Mouse (Mus musculus) urinary bladder, postnatal 36 days (tissue): Measurements from ENCODE around the gene Smco3.
A peak's percentile ranks its signal among the peaks of the same experiment; 100 is the strongest.
"Not testable (repeated sequence)": the region's sequence is repeated elsewhere in the genome, so short reads cannot be mapped to it uniquely, and the experiment has no call there.

Source experiments
- DNase-seq, 2 experiments: peaks; one replicate each; pipeline ENCODE4 v3.0.0; 2022; ENCODE audit warnings: low spot score in 2 of 2, mixed read lengths in 1 of 2

Gene Smco3

DNA sequence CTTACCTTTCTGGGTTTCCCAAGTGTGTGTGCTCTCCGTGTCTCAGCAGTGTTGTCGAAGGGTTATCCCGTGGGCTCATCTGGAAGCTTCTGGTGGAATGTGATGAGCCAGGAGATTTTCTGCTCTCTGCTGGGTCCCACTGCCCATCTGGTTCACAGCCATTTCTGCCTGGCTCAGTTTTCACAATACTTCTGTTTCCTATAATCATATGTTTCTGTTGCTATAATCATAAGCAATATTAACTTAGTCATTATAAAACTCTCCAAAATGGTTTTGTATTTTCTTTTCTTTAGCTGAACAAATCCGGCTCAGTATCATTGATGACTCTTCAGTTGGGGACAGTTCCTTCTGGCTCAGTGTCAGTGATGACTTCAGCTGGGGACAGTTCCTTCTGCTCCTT lies at the start of gene Smco3:
Gene Smco3, minus strand, starts transcription at position 101 of the 400 bp plus-strand sequence.
- DNase-seq: no peak

- not testable (repeated sequence) for DNase-seq
Measured at GRCm38 (mm10) chr6:136884766-136885165, 49.5 kb upstream of the Smco3 start.

- no peak for DNase-seq
Measured at GRCm38 (mm10) chr6:136883961-136884360, 48.7 kb upstream of the Smco3 start.

GRCm38 (mm10) chr6:136883431-136883915 lies 48.2 kb upstream of the Smco3 start:
- DNase-seq: peak in 1 of 2 experiments; percentile 18

DNA sequence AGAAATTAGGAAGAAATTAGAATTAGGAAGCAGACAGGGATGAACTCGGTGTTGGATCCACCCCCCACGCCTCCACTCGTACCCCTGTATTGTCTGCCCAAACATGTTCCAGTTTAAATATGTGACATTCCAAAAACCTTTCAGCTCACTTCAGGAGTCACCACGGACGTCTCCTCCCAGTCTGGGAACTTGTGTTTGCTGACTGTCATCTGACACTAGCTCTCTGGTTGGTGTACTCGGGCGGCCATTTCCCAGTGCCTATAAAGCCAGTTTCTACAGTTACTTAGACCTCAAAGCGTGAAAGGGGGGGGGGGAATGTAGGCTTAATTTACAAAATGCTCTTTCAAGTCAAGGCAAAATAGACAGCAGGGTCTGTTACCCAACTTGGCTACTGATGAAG lies 46.4 kb upstream of the Smco3 start:
- no peak for DNase-seq

- DNase-seq: peak; percentile 47 to 53
Measured at GRCm38 (mm10) chr6:136875670-136876069, 40.4 kb upstream of the Smco3 start, which contains the start of gene Mgp. Gene Mgp, minus strand, starts transcription at chr6:136875823.

DNA sequence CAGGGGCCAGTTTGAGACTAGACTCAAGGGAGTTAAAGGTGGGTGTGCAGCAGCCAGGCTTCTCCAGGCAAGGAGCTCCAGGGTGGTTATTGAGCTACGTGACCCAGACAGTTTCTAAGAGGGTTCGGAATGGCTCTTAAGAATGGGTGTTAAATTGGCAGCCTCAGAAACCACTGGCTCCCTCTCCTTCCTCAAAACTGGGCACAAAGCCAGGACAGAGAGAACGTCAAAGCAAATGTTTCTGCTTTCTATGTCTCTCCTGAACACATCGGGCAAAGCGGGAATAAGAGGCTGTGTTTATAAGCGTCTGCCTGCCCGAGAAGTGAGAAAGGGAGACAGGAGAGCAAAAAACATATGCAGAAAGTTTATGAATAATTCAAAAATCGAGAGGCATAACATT lies 39.3 kb upstream of the Smco3 start:
- DNase-seq: peak in 1 of 2 experiments; percentile 18

DNA sequence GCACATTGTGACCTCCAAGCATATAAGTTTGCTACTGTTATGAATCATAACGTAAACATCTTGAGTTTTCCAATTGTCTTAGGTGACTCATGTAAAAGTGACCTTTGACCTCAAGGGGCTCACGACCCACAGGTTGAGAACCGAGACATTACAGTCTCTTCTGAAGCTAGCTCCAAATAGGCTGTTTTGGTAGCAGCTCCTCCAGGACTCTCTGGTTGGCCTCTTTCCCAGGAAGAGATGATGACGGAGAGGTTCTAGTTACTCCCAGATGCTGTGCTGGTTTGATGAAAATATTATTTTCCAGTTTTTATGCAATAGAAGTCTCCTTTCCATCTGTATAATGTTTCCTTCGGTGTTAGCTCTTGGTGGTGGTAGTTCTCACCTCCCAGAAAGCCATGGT lies 33.7 kb upstream of the Smco3 start:
- no peak for DNase-seq

DNA sequence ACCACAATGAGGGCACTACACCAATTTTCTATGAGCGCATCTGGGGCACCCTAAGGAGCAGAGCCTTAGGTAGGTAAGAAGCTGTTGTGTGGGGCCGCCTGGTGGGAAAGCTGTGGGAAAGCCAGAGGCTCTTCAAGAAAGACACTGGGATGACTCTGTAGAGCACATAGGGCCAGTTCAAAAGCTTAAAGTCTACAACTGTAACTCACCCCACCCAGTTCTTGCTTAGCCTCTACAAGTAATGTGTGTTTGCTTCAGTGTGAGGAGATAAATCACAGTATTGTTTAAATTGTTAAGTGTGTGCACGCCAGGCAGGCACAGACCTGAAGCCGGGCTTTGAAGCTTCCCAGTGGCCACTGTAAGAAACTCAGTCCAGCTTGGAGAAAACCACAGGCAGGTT lies 30.9 kb upstream of the Smco3 start:
- peak in 1 of 2 experiments; percentile 16 for DNase-seq

GRCm38 (mm10) chr6:136865360-136865759 lies 30.1 kb upstream of the Smco3 start:
- no peak for DNase-seq

DNA sequence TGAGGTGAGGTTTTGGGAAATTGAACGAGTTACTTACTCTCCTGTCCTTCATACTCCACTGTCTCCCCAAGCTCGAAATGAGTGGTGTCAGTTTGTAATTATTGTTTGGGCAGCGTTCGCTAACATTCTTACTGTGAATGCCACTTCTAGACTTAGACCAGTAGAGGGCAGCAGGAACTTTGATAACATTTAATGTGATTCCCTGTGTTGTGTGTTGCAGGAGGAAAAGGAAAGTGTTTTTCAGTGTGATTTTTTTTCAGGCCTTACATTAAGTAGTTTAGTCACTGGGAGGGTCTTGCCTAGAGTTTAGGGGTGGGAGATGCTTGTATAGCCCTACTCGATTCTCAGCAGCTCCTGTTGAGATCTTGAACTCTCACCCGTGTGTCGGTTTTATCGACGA lies 25.8 kb upstream of the Smco3 start:
- no peak for DNase-seq

DNA sequence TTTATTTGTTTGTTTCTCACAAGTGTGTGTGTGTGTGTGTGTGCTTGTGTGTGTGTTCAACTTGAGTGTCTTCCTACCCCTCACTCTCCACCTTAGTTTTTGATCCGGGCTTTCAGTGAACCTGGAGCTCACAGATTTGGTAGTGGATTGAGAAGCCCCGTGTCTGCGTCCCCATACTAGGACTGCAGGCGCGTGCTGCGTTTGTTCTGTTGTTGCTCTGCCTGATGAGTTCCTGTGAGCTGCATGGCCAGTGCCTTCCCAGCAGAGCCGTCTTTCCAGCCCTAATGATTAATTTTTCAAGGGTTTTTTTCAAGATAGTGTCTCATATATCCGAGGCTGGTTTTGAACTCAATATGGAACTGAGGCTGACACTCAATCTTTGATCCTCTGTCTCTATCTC lies 23.2 kb upstream of the Smco3 start:
- no peak for DNase-seq

DNA sequence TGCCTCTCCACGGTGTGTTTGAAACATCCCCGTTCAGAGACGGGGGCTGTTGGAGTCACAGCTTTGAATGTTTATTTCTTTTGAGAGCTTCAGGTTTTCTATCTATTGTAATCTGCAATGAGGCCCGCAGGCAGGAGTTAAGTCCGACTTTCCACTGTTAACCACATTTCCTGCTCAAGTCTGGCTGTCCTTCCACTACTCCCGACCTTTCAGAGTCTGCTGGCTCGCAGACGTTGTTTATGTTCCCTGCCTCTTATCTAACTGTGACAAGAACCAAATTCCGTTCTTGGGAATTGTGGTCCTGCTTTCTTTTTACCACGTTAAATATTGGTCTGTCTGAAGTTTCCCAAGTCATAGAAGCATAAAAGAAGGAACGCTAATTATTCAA lies 22.6 kb upstream of the Smco3 start:
- peak; percentile 18 to 39 for DNase-seq

GRCm38 (mm10) chr6:136857186-136857872 lies 22.1 kb upstream of the Smco3 start, which contains the start of gene Art4:
Gene Art4, minus strand, starts transcription at chr6:136857733.
- peak; percentile 33 to 37 for DNase-seq

DNA sequence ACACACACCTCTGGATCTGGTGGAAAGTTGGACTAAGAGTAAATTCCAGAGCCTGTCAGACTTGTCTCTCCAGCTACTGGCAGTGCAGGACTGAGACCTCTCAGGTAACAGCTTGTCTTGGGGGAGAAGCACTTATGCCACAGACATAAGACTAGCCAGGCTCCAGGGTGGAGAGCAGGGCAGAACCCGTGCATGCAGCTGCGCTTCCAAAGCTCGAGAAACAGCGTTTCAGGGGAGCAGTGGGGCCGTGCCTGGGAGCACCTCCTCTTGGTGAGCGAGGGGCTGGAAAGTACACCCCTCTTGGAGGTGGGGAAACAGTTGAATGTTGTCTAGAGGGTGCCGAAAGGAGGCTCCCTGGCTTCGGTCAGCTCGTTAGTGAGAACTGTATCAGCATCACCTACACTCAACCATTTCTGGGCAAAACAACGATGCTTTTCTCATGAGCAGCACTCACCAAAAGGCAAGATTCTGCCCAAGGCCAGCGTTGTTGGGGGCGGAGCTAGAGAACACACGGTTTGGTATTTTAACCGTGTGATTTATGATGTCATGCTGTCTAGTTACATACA lies 20.9 kb upstream of the Smco3 start:
- DNase-seq: peak; percentile 35 to 42

- DNase-seq: no peak
Measured at GRCm38 (mm10) chr6:136855183-136855582, 19.9 kb upstream of the Smco3 start.

- no peak for DNase-seq
Measured at GRCm38 (mm10) chr6:136854361-136854781, 19.1 kb upstream of the Smco3 start.

GRCm38 (mm10) chr6:136852762-136853161 lies 17.5 kb upstream of the Smco3 start:
- DNase-seq: no peak

DNA sequence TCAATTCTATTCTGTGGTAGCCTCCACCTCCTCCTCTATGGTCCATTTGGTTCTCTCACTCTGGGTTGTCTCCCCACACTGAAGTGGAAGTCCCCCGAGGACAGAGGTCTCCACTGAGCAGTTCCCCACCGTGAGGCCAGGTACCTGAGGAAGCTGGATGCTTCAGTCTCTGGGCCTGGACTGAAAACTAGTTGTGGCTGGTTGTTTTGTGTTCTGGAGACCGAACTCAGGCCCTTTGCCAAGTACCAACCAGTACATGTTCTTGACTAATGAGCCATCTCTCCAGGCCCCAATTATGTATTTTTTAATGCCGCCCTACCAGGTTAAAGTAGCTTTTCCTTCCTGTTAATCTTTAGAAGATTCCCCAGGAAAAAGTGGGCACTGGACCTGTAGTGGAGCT lies 17.1 kb upstream of the Smco3 start:
- no peak for DNase-seq

- no peak for DNase-seq
Measured at GRCm38 (mm10) chr6:136850267-136850666, 15.0 kb upstream of the Smco3 start.

DNA sequence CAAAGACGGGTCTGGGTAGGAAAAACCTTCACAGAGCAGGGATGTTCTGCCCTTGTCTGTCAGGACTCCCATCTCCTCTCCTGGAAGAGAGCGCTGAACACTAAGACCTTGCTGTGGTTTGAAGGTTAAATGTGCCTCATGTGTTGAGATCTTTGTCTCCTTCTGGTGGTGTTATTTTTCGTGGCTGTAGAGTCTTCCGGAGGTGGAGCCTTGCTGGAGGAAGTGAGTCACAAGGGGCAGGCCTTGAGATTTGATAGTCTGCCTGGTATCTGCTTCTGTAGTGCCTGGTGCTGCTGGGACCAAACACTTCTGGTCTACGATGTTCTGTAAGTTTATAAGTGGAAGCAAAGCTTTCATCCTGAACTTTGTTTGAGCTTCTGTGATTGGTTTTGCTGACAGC lies 13.7 kb upstream of the Smco3 start:
- DNase-seq: no peak

DNA sequence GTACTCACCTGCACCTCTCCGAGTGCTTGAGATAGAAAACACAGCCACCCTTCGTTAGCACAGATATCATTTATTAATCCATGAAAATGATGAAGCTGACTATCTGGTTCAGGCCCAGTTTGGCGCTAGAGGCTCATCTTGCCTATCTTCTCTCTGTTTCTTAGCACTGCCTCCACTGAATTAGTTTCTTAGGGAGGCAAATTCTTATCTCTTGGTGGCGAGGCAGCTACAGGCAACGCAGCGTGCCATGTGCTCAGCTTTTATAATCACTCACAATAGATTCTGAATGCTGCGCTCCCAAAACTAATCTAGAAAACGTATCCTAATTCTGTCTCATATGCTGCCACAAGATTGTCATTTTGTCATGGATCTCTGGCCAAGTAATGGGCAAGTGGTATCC lies 13.1 kb upstream of the Smco3 start:
- no peak for DNase-seq

GRCm38 (mm10) chr6:136847790-136848189 lies 12.5 kb upstream of the Smco3 start:
- DNase-seq: peak; percentile 45 to 46
